Mouse (Mus musculus): ENCODE measurements around the gene Sirt2.

- no peak for TF ChIP-seq CTCF (IDR thresholded peaks at IDR 0.05; ENCODE audit: low read depth, low read length)
- no peak for TF ChIP-seq GATA1 (IDR thresholded peaks at IDR 0.05; ENCODE audit: borderline replicate concordance, low read length)
- no peak for TF ChIP-seq TAL1 (conservative IDR thresholded peaks at IDR 0.05; ENCODE audit: low read depth, low read length)
Observed at GRCm38 (mm10) chr7:28806869-28807268, 40.3 kb downstream of the Sirt2 start.

Data from G1E (cell line).